Mouse (Mus musculus) neutrophil, adult 59 days (primary cell): ENCODE results near the gene Ppp1r9b. TPM values are rescaled to one million over a fixed set of nuclear protein-coding genes. Genes with fewer than 3 reads are reported as not detected.

Source experiments
- total RNA-seq, 2 experiments: library from RNA; stranded (reverse); gene quantifications; 1 replicate in 1 of 2; 2 replicates in 1 of 2; pipeline ENCODE4 v1.2.4; 2023

Gene Ppp1r9b
- total RNA-seq, result 100 to 1,000 TPM; 112 to 115 TPM

DNA sequence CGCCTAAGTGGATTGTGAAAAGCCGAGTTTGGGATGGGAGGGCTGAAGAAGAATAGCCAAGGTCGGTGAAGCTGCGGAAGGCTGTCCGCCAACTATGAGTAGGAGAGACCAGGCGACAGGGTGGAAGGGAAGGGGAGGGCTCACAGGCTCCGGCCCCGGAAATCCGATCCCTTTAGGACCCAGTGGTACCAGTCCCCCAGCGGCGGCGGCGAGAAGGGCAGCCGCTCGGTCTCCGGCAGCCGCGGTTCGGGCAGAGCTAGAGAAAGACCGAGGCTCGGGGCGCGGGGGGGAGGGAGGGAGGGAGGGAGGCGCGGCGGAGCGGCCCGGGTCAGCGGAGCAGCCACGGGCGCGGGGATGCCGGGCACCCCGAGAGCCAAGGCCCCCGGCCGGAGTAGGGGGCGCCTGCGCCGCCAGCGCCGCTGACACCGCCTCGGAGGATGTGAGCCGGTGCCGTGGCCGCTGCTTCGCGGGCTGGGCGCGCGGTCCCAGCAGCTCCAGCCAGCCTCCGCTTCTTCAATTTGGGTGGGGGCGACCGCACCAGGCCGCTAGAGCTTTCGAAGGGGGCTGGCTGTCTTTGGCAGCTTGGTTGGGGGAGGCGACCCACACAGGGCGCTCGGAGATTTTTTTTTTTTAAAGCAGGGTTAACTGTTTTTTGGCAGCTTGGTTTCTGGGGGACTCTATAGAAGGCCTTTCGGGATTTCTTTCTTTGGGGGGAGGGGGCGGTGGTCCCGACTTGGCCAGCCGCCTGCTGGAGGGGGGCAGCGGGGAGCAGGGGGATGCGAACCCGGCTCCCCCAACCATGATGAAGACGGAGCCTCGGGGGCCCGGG lies at the start of gene Ppp1r9b:
TSS of gene Ppp1r9b (plus strand) at position 287 of the 829 bp plus-strand sequence.

GRCm38 (mm10) chr11:94967419-94967818 lies 23.4 kb upstream of the Ppp1r9b start, which contains the start of gene Hils1:
TSS of gene Hils1 (plus strand) at chr11:94967593.

DNA sequence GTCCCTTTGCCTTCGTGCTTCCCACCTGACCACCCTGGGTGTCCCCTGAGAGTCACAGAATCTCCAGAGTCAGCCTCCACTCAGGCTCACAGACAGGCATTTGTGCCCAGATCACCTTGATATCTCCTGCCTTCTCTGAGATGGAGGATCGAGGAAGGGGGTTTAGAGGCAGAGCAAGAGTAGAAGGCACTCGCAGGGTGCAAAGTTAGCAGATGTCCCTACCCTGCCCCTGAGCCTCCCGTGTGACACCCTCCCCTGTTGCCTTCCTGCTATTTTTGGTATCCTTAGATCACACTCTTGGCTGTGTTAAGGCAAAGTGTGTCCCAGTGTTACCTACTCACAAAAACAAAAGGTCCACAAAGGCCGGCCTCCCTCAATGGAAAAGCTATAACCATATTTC lies 14.6 kb upstream of the Ppp1r9b start, which contains the start of gene Sgca:
TSS of gene Sgca (minus strand) at position 129 of the 400 bp plus-strand sequence.

DNA sequence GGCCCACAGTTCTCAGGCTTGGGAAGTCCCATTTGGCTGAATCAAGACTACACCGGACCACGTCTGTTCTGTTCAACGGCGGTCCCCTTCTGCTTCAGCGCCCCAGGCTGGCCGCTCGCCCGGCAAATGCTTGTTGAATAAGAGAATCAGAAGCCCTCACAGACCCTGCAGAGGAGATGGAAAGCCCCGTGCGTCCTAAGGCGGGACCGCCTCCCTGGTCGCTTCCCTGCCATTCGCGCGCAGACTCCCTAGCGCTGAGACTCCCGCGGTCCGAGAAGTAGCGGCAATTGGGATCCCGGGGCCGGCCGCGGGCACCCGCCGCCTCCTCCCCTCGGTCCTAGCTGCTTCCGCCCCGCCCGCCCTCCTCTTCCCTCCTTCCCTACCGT lies 18.8 kb downstream of the Ppp1r9b start, which contains the start of gene Samd14:
TSS of gene Samd14 (plus strand) at position 251 of the 386 bp plus-strand sequence.

DNA sequence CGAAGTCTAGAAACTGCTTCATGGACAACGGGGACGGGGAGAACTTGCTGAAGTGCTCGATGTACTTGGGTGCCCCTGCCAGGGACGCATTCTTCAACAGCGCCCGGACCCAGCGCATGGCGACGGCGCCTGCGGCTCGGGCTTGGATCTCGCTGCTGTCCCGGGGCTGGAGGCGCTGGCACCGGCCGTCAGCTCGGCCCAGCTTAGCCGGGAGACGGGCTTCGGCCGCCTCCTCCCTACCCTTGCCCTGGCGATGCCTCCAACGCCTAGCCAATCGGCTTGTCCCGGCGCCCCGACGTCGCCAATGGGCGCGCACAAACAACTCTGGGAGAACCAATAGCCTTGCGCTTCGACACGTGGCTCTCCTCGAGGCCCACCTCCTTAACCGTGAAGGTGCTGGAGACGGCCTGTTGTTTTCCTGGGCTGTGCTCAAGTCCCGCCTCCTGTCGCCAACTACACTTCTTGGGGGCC lies 50.3 kb downstream of the Ppp1r9b start, which contains the start of gene Pdk2:
TSS of gene Pdk2 (minus strand) at position 216 of the 471 bp plus-strand sequence.

Other genes starting within 250 kb of the Ppp1r9b start
- not detected for gene Cdc34b, start 249.3 kb upstream of the Ppp1r9b start, total RNA-seq
- gene Tmem92, start 208.3 kb upstream of the Ppp1r9b start, total RNA-seq, result not detected
- 100 to 1,000 TPM in 1 of 2 experiments, 10 to 100 TPM in 1; 55.0 to 105 TPM for gene Col1a1, start 54.8 kb upstream of the Ppp1r9b start, total RNA-seq
- not detected for gene Hils1, start 23.4 kb upstream of the Ppp1r9b start, total RNA-seq
- gene Sgca, start 14.7 kb upstream of the Ppp1r9b start, total RNA-seq, result not detected
- gene Samd14, start 18.8 kb downstream of the Ppp1r9b start, total RNA-seq, result 1 to 10 TPM; 2.1 to 6.5 TPM
- gene Pdk2, start 50.3 kb downstream of the Ppp1r9b start, total RNA-seq, result 1 to 10 TPM; 4.1 to 4.9 TPM
- not detected for gene Itga3, start 85.8 kb downstream of the Ppp1r9b start, total RNA-seq
- under 1 TPM in 1 of 2 experiments, not detected in 1; 0.18 TPM for gene Dlx3, start 129.1 kb downstream of the Ppp1r9b start, total RNA-seq
- gene Dlx4, start 155.2 kb downstream of the Ppp1r9b start, total RNA-seq, result not detected